Mouse (Mus musculus) liver, adult 2 months (tissue): ENCODE measurements around the gene Ppard.

Experiments
- CTCF ChIP-seq: fragments of 200-500 bp; IDR thresholded peaks from 2 replicates; pipeline ENCODE4 v1.5.1; 2011; ENCODE audit warnings: low read depth, low read length, control low read depth
- POLR2A ChIP-seq: fragments of 200-500 bp; IDR thresholded peaks from 2 replicates; pipeline ENCODE4 v1.6.1; 2011; ENCODE audit warnings: low read length, control low read depth; ENCODE audit not compliant: insufficient read depth; ENCODE audit errors: extremely low read depth

DNA sequence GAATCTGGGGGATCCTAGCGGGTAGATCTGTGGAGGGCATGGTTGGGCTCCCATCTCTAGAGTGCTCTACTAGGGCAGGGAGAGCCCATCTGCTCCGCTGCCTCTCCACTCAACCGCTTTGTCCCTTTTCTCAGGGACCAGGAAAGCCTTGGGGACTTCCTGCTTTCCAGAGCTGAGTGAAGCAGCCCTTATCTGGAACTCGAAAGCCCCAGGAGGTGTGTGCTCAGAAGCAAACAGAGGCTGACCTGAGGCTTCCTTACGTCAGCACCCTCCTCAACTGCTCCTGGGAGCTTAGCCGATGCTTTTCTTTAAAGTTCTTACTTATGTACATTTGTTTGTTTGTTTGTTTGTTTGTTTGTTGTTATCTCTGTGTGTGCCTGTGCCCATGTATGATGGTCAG is 40.3 kb downstream of the Ppard start:
- TF ChIP-seq CTCF, result no peak
- TF ChIP-seq POLR2A, result no peak
